Mouse (Mus musculus) stomach, embryonic 14.5 days (tissue): ENCODE measurements around the gene Rel. TPM values are rescaled to one million over a fixed set of nuclear protein-coding genes. Genes with fewer than 3 reads are reported as not detected.

ENCODE experiments used
- ATAC-seq: fragments of 200-750 bp; cut with Nextera tagmentation; 2 replicates; pipeline ENCODE4 v1.8.0; 2017; ENCODE audit warnings: low read depth, moderate TSS enrichment; ENCODE audit not compliant: insufficient number of reproducible peaks, insufficient read depth, low FRiP score
- H3K27ac ChIP-seq: fragments of 300-500 bp; sonication (generic); 2 replicates; pipeline ENCODE4 v1.5.1; 2014; ENCODE audit warnings: mild to moderate bottlenecking, low read length, moderate library complexity, mixed read lengths
- H3K27me3 ChIP-seq: fragments of 300-500 bp; sonication (generic); 2 replicates; pipeline ENCODE4 v1.6.1; 2014; ENCODE audit warnings: low read length, control low read depth, mixed read lengths; ENCODE audit not compliant: control insufficient read depth, insufficient read depth
- H3K36me3 ChIP-seq: fragments of 300-500 bp; sonication (generic); 2 replicates; pipeline ENCODE4 v1.6.1; 2014; ENCODE audit warnings: mild to moderate bottlenecking, control low read depth, low read length, moderate library complexity, mixed read lengths; ENCODE audit not compliant: control insufficient read depth, insufficient read depth
- H3K4me1 ChIP-seq: fragments of 300-500 bp; sonication (generic); 2 replicates; pipeline ENCODE4 v1.6.1; 2014; ENCODE audit warnings: low read length, control low read depth, mixed read lengths; ENCODE audit not compliant: control insufficient read depth, insufficient read depth
- H3K4me2 ChIP-seq: fragments of 300-500 bp; sonication (generic); replicated peaks from 2 replicates; pipeline ENCODE4 v1.6.1; 2014; ENCODE audit warnings: low read depth, low read length, control low read depth
- H3K4me3 ChIP-seq: fragments of 300-500 bp; sonication (generic); 2 replicates; pipeline ENCODE4 v1.5.1; 2014; ENCODE audit warnings: low read depth, low read length, control low read depth
- H3K9ac ChIP-seq: fragments of 300-500 bp; sonication (generic); replicated peaks from 2 replicates; pipeline ENCODE4 v1.6.1; 2014; ENCODE audit warnings: low read depth, mild to moderate bottlenecking, control low read depth, low read length, moderate library complexity, mixed read lengths
- H3K9me3 ChIP-seq: fragments of 300-500 bp; sonication (generic); 2 replicates; pipeline ENCODE4 v1.6.1; 2016; ENCODE audit warnings: low read depth, low read length, control low read depth; ENCODE audit not compliant: control insufficient read depth
- WGBS: fragments of 180-500 bp; shearing (Covaris S2); extraction: QIAGEN DNeasy Blood & Tissue Kit; methylation state at CpG from one replicate; pipeline ENCODE4 v1.1.7; 2014; 5-methylcytosine and 5-hydroxymethylcytosine counted together
- polyA plus RNA-seq: library from polyadenylated mRNA; unstranded; fragments of >200 nt; fragmentation: Nextera tagmentation; extraction: Ambion mirVana; gene quantifications from 2 replicates; pipeline ENCODE4 v1.2.1, GENCODE M21; 2014

The Rel gene
- polyA plus RNA-seq, 1 experiment from 2014 or later: 2.1 TPM

GRCm38 (mm10) chr11:23688060-23688459, 82.7 kb downstream of the Rel start:
- Histone ChIP-seq H3K27me3 (no peaks in the 10 kb centered on the region), H3K4me2 (no peak overlapping the region), H3K4me3 (no peak overlapping the region), H3K36me3 (peaks cover 11% of the 10 kb centered on the region; the same call in 1 of the 2 replicates), H3K4me1 (no peaks in the 10 kb centered on the region), H3K9me3 (no peaks in the 10 kb centered on the region), H3K27ac (no peak overlapping the region), H3K9ac (no peak overlapping the region)
- ATAC-seq: no peak
- 83% methylated on average over 1 of the region's 1 CpGs for WGBS

Other genes starting within 250 kb of the Rel start
- not detected in 2 replicates for gene 1700093K21Rik, start 249.8 kb downstream of the Rel start, polyA plus RNA-seq
- 32.0 and 35.5 TPM in 2 replicates for gene 0610010F05Rik, start 137.3 kb downstream of the Rel start, polyA plus RNA-seq
- 21.5 and 24.3 TPM in 2 replicates for gene Pus10, start 105.3 kb downstream of the Rel start, polyA plus RNA-seq
- 28.8 and 35.2 TPM in 2 replicates for gene Pex13, start 105.0 kb downstream of the Rel start, polyA plus RNA-seq
- 15.8 and 16.3 TPM in 2 replicates for gene Papolg, start 124.3 kb upstream of the Rel start, polyA plus RNA-seq